Mouse (Mus musculus) heart, embryonic 16.5 days (tissue): ENCODE measurements around the gene Fam20a. TPM values are rescaled to one million over a fixed set of nuclear protein-coding genes. Genes with fewer than 3 reads are reported as not detected.

Experiments used
- ATAC-seq: fragments of 200-750 bp; cut with Nextera tagmentation; replicated peaks from 2 replicates; pipeline ENCODE4 v1.8.0; 2017; ENCODE audit warnings: moderate number of reproducible peaks; ENCODE audit not compliant: insufficient read depth, low FRiP score; ENCODE audit errors: extremely low read depth
- H3K27ac ChIP-seq: fragments of 300-500 bp; sonication (generic); 2 replicates; pipeline ENCODE4 v1.5.1; 2014; ENCODE audit warnings: mild to moderate bottlenecking, low read length, control low read depth, moderate library complexity
- H3K27me3 ChIP-seq: fragments of 300-500 bp; sonication (generic); 2 replicates; pipeline ENCODE4 v1.6.1; 2014; ENCODE audit warnings: low read length, mixed read lengths; ENCODE audit not compliant: control insufficient read depth, insufficient read depth
- H3K36me3 ChIP-seq: fragments of 300-500 bp; sonication (generic); 2 replicates; pipeline ENCODE4 v1.6.1; 2014; ENCODE audit not compliant: control insufficient read depth, insufficient read depth
- H3K4me1 ChIP-seq: fragments of 300-500 bp; sonication (generic); 2 replicates; pipeline ENCODE4 v1.6.1; 2014; ENCODE audit warnings: low read length, mixed read lengths; ENCODE audit not compliant: control insufficient read depth, insufficient read depth
- H3K4me2 ChIP-seq: fragments of 300-500 bp; sonication (generic); 2 replicates; pipeline ENCODE4 v1.6.1; 2014; ENCODE audit warnings: low read depth, mild to moderate bottlenecking, control low read depth, low read length
- H3K4me3 ChIP-seq: fragments of 300-500 bp; sonication (generic); 2 replicates; pipeline ENCODE4 v1.5.1; 2014; ENCODE audit warnings: mild to moderate bottlenecking, control low read depth, low read length
- H3K9ac ChIP-seq: fragments of 300-500 bp; sonication (generic); 2 replicates; pipeline ENCODE4 v1.6.1; 2014; ENCODE audit warnings: low read length, control low read depth
- H3K9me3 ChIP-seq: fragments of 300-500 bp; sonication (generic); replicated peaks from 2 replicates; pipeline ENCODE4 v1.6.1; 2016; ENCODE audit warnings: low read length; ENCODE audit not compliant: control insufficient read depth
- WGBS: fragments of 180-500 bp; shearing (Covaris S2); extraction: QIAGEN DNeasy Blood & Tissue Kit; methylation state at CpG from one replicate; pipeline ENCODE4 v1.1.7; 2014; 5-methylcytosine and 5-hydroxymethylcytosine counted together
- polyA plus RNA-seq: library from polyadenylated mRNA; unstranded; fragments of >200 nt; fragmentation: Nextera tagmentation; extraction: Ambion mirVana; gene quantifications from 2 replicates; pipeline ENCODE4 v1.2.1, GENCODE M21; 2015

Fam20a gene
- 3.1 and 3.4 TPM in 2 replicates for polyA plus RNA-seq

- H3K27ac ChIP-seq = peak within 1 kb of the TSS; percentile 0
- H3K4me1 ChIP-seq = peaks cover 17% of the 10 kb centered on the region
- H3K9ac ChIP-seq = peak within 1 kb of the TSS; percentile 74
- peak within 1 kb of the TSS; percentile 98 for H3K4me2 ChIP-seq
- under 1% methylated on average over 31 of the region's 31 CpGs for WGBS
- no peaks in the 10 kb centered on the region for H3K36me3 ChIP-seq
- H3K9me3 ChIP-seq = no peaks in the 10 kb centered on the region
- H3K27me3 ChIP-seq = no peaks in the 10 kb centered on the region
- peak within 1 kb of the TSS; percentile 67 for H3K4me3 ChIP-seq
- peak; percentile 55 for ATAC-seq
Measured at GRCm38 (mm10) chr11:109721781-109722446, at the start of gene Fam20a. TSS of gene Fam20a (minus strand) at chr11:109722279.

- Histone ChIP-seq H3K9ac (no peak overlapping the region), H3K4me3 (no peak overlapping the region), H3K4me2 (no peak overlapping the region), H3K27ac (no peak overlapping the region), H3K27me3 (no peaks in the 10 kb centered on the region), H3K4me1 (no peaks in the 10 kb centered on the region), H3K36me3 (no peaks in the 10 kb centered on the region), H3K9me3 (peaks cover 5% of the 10 kb centered on the region; the same call in 1 of the 2 replicates)
- ATAC-seq = no peak
- 79% methylated on average over 1 of the region's 1 CpGs for WGBS
Measured at GRCm38 (mm10) chr11:109771381-109771780, 49.3 kb upstream of the Fam20a start.

DNA sequence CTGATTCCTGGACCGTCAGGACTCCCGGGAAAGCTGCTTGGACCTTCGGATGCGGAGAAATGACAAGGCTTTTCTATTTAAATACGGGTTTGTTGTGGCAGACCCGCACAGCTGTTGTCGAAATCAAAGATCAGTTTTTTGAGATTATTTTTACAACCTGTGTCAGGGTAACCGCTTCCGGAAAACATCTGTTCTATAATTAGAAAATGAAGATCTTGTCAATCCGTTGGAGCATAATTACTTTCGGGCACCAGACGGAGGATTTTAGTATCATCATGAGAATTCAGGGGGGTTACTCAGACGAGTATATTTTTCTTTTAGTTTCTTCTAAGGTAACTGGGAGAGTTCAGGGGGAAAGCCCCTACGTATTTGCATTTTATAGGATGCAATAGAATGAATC lies 48.1 kb upstream of the Fam20a start:
- Histone ChIP-seq H3K4me3 (no peak overlapping the region), H3K27me3 (no peaks in the 10 kb centered on the region), H3K4me1 (no peaks in the 10 kb centered on the region), H3K27ac (no peak overlapping the region), H3K4me2 (no peak overlapping the region), H3K9ac (no peak overlapping the region), H3K36me3 (no peaks in the 10 kb centered on the region), H3K9me3 (peaks cover 5% of the 10 kb centered on the region; the same call in 1 of the 2 replicates)
- 77% methylated on average over 14 of the region's 14 CpGs for WGBS
- ATAC-seq = no peak

- no peak for ATAC-seq
- Histone ChIP-seq H3K4me2 (no peak overlapping the region), H3K27ac (no peak overlapping the region), H3K4me1 (no peaks in the 10 kb centered on the region), H3K4me3 (no peak overlapping the region), H3K9me3 (no peaks in the 10 kb centered on the region), H3K36me3 (no peaks in the 10 kb centered on the region), H3K27me3 (no peaks in the 10 kb centered on the region), H3K9ac (no peak overlapping the region)
- 59% methylated on average over 5 of the region's 5 CpGs for WGBS
Measured at GRCm38 (mm10) chr11:109769091-109769490, 47.0 kb upstream of the Fam20a start.

- no peaks in the 10 kb centered on the region for H3K27me3 ChIP-seq
- H3K36me3 ChIP-seq = no peaks in the 10 kb centered on the region
- H3K27ac ChIP-seq = no peak overlapping the region
- H3K4me3 ChIP-seq = no peak overlapping the region
- H3K9me3 ChIP-seq = no peaks in the 10 kb centered on the region
- ATAC-seq = no peak
- no peak overlapping the region for H3K4me2 ChIP-seq
- H3K4me1 ChIP-seq = no peaks in the 10 kb centered on the region
- 71% methylated on average over 7 of the region's 7 CpGs for WGBS
- no peak overlapping the region for H3K9ac ChIP-seq
Measured at GRCm38 (mm10) chr11:109760063-109760462, 38.0 kb upstream of the Fam20a start.

DNA sequence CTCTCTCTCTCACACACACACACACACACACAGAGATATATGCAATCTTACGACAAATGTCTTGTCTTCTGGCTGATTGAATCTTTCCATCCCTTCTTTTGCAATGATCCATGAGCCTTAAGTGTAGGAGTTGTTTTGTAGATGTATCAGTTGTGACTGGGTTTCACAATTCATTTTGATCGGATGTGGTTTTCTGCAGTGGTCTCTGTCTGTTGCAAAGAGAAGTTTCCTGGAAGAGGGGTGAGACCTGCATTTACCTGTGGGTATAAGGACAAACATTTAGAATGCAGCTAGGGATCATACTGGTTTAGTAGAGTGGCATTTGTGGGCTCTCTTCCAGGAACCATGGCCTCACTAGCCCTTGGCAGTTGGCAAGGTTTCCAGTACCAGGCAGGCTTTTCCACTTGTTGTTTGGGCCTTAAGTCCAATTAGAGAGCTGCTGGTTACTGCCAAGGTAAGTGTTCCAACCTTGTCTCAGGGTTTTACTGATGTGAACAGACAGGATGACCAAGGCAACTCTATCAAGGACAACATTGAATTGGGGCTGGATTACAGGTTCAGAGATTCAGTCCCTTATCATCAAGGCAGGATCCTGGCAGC lies 36.6 kb upstream of the Fam20a start:
- H3K4me3 ChIP-seq = no peak overlapping the region
- ATAC-seq = no peak
- no peaks in the 10 kb centered on the region for H3K9me3 ChIP-seq
- no peak overlapping the region for H3K27ac ChIP-seq
- no peak overlapping the region for H3K4me2 ChIP-seq
- H3K4me1 ChIP-seq = no peaks in the 10 kb centered on the region
- no peaks in the 10 kb centered on the region for H3K36me3 ChIP-seq
- no peak overlapping the region for H3K9ac ChIP-seq
- no peaks in the 10 kb centered on the region for H3K27me3 ChIP-seq
- 84% methylated on average over 2 of the region's 2 CpGs for WGBS

GRCm38 (mm10) chr11:109754105-109754602 lies 32.1 kb upstream of the Fam20a start:
- no peak for ATAC-seq
- no peaks in the 10 kb centered on the region for H3K4me1 ChIP-seq
- H3K4me2 ChIP-seq = no peak overlapping the region
- no peak overlapping the region for H3K27ac ChIP-seq
- no peak overlapping the region for H3K4me3 ChIP-seq
- H3K27me3 ChIP-seq = no peaks in the 10 kb centered on the region
- WGBS = 79% methylated on average over 7 of the region's 7 CpGs
- H3K36me3 ChIP-seq = no peaks in the 10 kb centered on the region
- no peak overlapping the region for H3K9ac ChIP-seq
- H3K9me3 ChIP-seq = no peaks in the 10 kb centered on the region

DNA sequence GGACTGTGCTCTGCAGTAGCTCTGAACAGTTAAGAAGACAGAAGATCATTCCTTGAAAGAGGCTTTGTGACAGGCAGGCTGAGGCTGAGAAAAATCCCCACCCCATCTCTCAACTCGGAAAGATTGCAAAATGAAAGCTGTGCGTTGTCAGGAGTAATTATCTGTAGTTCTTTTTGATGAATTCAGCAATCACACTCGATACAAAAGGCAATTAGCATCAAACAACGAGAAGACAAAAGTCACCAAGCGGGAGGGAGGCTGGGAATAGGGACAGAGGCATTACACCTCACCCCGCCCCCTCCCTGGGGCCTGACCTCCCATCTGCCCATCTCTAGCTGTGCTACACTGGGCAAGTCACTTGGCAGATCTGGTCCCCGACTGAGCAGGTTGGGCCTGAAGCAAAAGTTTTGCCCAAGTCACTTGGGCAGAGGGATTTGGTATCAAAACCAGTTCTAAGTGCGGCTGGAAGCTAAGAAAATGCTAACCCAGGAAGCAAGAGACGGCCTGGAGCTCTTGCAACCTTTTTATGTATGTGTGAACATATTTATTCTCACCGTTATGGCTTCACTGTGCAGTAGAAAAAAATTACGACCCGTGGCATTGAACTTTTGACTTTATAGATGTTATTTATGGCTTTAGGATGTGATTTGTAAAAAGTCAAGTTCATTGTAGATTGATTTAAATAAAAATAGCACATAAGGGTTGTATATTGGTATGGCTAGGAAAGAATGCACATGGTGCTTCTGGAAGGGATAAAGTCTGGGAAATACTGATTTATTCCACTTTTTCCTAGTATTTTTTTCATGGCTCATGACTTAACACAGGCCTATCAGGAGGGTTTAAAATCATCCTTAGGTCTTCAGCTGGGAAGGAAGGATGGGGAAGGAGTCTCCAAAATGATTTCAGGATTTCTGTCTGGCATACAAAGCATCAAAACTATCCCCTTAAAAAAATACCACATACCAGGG lies 29.8 kb upstream of the Fam20a start:
- WGBS = 57% methylated on average over 12 of the region's 12 CpGs
- Histone ChIP-seq H3K9me3 (no peaks in the 10 kb centered on the region), H3K27me3 (no peaks in the 10 kb centered on the region), H3K9ac (no peak overlapping the region), H3K4me3 (no peak overlapping the region), H3K36me3 (no peaks in the 10 kb centered on the region), H3K27ac (no peak overlapping the region), H3K4me2 (no peak overlapping the region), H3K4me1 (no peaks in the 10 kb centered on the region)
- no peak for ATAC-seq
